Mouse (Mus musculus): ENCODE measurements around the gene Mapkap1. TPM values are rescaled to one million over a fixed set of nuclear protein-coding genes. Genes with fewer than 3 reads are reported as not detected.

Mapkap1 gene
- polyA plus RNA-seq, 1 experiment = 72.2 TPM

DNA sequence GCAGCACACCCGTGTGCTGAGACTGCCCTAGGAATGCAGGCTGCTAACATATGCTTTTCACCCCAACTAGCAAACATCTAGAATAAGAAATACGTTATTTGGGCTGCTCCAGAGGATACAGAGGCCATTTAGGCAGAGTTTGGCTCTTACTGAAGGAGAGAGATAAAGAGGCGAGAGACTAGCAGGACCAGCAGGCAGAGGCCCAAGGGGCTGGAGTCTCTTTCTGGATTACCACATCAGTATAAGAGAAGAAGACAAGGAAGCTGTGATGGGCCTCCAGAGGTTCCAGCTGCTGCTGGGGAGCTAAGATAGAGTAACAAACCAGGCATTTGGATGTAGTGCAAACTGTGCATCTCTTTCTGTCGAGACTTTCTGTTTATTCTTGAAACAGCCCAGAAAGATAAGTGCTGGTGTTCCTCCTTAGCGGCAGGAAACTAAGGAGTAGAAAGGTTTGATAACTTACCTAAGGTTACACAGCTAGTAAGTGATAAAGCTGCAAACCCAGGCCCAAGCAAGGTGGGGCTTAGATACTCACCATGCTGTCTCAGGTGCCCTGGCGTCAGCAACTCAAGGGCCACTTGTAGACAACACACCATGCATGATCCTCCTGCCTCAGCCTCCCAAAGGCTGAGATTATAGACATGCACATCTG lies 147.1 kb downstream of the Mapkap1 start:
- DNase-seq (ENCODE audit: low read depth) = no peak
- TF ChIP-seq POLR2A (IDR thresholded peaks at IDR 0.05; ENCODE audit: borderline replicate concordance, extremely low read depth, insufficient read depth, insufficient read length, poor library complexity, severe bottlenecking) (no peak), CTCF (IDR thresholded peaks at IDR 0.05; ENCODE audit: borderline replicate concordance, extremely low read depth, insufficient read depth, insufficient read length) (no peak)

DNA sequence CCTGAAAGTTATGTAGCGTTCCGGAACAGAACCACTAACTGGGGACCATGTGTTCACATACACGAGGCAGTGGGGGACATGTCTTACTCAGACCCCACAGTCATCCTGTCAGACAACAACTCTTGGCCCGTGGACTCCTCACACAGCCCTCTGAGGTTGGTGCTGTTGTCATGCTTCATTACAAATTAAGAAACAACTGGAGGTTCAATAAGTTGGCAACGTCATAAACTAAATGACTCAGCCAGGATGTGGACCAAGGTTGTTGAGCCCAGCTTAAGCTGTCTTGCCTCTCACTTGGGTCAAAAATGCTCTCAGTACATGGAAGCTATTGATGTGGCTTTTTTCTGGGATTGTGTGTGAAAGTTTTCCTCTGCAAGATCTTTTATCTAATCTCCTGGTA lies 153.6 kb downstream of the Mapkap1 start:
- DNase-seq (ENCODE audit: low read depth) = no peak
- TF ChIP-seq CTCF (IDR thresholded peaks at IDR 0.05; ENCODE audit: borderline replicate concordance, extremely low read depth, insufficient read depth, insufficient read length) = no peak
- TF ChIP-seq POLR2A (IDR thresholded peaks at IDR 0.05; ENCODE audit: borderline replicate concordance, extremely low read depth, insufficient read depth, insufficient read length, poor library complexity, severe bottlenecking) = no peak

DNA sequence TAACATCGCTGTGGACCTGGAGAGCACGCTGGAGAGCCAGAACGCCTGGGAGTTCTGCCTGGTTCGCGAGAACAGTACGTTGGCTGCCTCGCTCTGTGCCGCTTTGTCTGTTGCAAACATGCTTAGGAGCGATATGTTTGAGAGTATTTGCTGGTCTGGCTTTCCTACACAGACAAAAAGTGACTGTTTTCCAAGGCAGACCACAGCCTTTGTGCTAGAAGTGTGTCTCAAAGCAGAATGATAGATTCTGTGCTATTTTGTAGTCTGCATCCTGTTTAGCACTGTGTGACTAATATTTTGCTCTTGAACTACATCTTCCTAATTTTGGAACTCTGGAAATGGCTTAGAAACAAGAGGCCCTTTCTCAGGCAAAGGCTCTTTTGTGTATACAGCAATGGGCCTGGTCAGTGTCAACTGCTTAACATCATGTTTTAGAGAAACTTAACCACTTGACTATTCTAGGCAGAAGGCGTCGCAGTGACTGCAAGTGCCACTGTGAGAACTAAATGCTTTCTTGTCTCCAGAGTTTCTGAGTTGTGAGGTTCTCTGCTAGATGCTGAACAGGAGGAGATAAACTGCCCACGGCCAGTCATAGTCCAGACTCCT lies 156.6 kb downstream of the Mapkap1 start:
- peak; percentile 41 for DNase-seq (ENCODE audit: low read depth)
- TF ChIP-seq CTCF (IDR thresholded peaks at IDR 0.05; ENCODE audit: borderline replicate concordance, extremely low read depth, insufficient read depth, insufficient read length) (no peak), POLR2A (IDR thresholded peaks at IDR 0.05; ENCODE audit: borderline replicate concordance, extremely low read depth, insufficient read depth, insufficient read length, poor library complexity, severe bottlenecking) (no peak)

DNA sequence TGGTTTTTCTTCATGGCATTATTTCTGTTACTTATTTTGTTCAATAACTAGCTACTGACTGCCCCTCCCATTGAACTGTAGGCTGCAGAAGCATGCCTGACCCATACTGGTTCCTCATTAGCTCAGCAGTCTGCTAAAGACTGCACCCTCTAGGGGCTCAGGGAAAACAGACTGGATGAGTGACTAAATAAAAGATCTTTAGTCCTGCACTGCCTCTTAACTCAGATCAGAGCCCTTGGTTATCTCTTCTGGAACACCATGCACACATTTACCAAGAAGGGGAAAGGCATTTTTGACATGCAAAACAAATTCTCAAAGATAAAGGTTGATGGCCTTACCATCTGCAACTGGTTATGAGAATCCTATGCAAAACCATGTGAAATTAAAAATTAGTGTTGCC lies 157.3 kb downstream of the Mapkap1 start:
- no peak for DNase-seq (ENCODE audit: low read depth)
- TF ChIP-seq POLR2A (IDR thresholded peaks at IDR 0.05; ENCODE audit: borderline replicate concordance, extremely low read depth, insufficient read depth, insufficient read length, poor library complexity, severe bottlenecking) (no peak), CTCF (IDR thresholded peaks at IDR 0.05; ENCODE audit: borderline replicate concordance, extremely low read depth, insufficient read depth, insufficient read length) (no peak)

DNA sequence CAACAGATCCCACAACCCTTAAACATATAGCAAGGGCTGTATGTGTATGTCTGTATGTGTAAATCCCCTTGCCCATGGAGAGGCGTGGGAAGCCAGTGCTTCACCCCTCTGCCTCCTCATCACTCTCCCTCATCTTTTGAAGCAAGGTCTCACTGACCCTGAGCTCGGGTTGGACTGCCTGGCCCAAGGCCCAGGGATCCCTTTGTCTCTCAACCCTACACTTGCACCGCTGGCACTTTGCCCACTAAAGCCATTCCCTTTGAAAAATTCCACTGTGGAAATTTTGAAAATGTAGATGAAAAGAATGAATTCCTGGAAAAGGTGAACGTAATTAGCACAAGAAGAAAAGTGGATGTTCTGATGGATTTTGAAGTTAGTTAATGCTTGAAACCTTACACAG lies 159.6 kb downstream of the Mapkap1 start:
- TF ChIP-seq CTCF (IDR thresholded peaks at IDR 0.05; ENCODE audit: borderline replicate concordance, extremely low read depth, insufficient read depth, insufficient read length) = no peak
- no peak for TF ChIP-seq POLR2A (IDR thresholded peaks at IDR 0.05; ENCODE audit: borderline replicate concordance, extremely low read depth, insufficient read depth, insufficient read length, poor library complexity, severe bottlenecking)
- no peak for DNase-seq (ENCODE audit: low read depth)

DNA sequence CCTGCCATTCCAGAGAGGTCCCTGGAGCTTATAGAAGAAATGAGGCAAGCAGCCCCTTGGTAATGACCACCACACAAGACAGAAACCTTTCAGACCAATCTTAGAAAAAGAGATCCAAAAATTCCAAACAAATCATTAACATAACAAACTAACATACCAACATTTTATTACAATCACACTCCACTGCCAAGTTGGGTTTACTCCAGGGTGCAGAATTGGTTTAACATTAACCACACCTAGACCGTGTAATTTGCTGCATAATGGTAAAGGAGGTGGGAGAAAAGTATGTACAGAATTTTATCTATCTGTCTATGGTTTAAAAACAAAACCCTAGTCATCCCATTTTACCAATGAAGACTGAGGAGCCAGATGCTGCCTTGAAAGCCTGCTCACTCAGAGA lies 160.0 kb downstream of the Mapkap1 start:
- DNase-seq (ENCODE audit: low read depth) = no peak
- TF ChIP-seq POLR2A (IDR thresholded peaks at IDR 0.05; ENCODE audit: borderline replicate concordance, extremely low read depth, insufficient read depth, insufficient read length, poor library complexity, severe bottlenecking) (no peak), CTCF (IDR thresholded peaks at IDR 0.05; ENCODE audit: borderline replicate concordance, extremely low read depth, insufficient read depth, insufficient read length) (no peak)

DNA sequence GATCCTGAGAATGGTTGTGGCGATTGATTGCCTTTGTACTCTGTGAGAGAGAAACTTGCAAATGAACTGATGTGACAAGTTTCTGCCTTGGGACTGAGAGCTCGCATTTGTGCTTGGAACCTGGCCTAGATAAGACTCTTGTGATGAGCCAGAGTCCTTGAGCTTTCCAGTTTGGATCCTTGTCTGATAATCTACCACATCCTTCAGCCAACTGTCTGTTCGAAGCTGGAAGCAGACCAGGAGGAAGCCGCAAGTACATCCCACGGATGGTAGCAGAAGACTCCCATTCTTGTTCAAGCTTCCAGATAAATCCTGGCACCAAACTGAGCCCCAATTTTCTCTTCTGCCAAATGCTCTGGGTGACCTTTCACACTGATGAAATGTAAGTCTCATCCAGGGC lies 162.6 kb downstream of the Mapkap1 start:
- DNase-seq (ENCODE audit: low read depth) = peak; percentile 44

DNA sequence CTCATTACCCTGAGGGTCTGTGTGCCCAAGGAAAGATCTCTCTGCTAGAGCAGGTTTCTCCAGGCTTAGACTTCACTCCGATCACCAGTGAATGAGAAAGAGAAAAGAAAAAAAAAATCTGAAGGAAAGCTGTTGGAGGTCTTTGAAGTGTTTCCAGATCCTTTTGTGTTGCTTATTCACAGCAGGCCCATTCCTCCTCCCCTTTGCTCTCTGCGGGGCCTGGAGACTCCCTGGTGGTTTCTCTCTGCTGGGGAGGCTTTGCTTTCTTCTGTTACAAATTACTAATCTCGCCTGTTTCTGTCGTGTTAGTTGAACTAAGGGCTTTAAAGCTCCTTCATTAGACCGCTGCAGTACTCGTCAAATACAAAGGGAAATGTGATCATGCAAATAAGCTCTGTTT lies 163.8 kb downstream of the Mapkap1 start:
- peak; percentile 86 for DNase-seq (ENCODE audit: low read depth)
- no peak for TF ChIP-seq POLR2A (IDR thresholded peaks at IDR 0.05; ENCODE audit: borderline replicate concordance, extremely low read depth, insufficient read depth, insufficient read length, poor library complexity, severe bottlenecking)
- TF ChIP-seq CTCF (IDR thresholded peaks at IDR 0.05; ENCODE audit: borderline replicate concordance, extremely low read depth, insufficient read depth, insufficient read length) = no peak

More for the DNA sequence above, 162.6 kb downstream of the Mapkap1 start:
- TF ChIP-seq POLR2A (IDR thresholded peaks at IDR 0.05; ENCODE audit: borderline replicate concordance, extremely low read depth, insufficient read depth, insufficient read length, poor library complexity, severe bottlenecking) (no peak), CTCF (IDR thresholded peaks at IDR 0.05; ENCODE audit: borderline replicate concordance, extremely low read depth, insufficient read depth, insufficient read length) (no peak)

DNA sequence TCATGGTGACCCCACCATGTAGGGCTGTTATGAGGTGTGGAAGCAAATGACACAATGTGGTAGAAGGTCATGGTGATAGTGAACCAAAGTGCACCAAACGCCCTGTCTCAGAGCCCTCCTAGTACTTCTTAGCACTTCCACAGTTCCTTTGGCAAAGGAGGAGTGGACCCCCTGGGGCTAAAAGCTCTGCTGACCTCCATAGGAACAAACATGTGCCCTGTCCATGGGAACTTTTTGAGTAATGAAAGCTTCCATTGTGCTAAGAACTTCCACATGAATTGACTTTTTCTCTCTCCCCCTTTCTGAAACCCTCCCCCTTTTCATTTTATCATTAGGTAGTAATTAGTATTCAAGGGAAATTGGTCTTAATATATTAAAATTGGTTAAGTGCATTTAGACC lies 164.5 kb downstream of the Mapkap1 start:
- TF ChIP-seq POLR2A (IDR thresholded peaks at IDR 0.05; ENCODE audit: borderline replicate concordance, extremely low read depth, insufficient read depth, insufficient read length, poor library complexity, severe bottlenecking) = no peak
- no peak for TF ChIP-seq CTCF (IDR thresholded peaks at IDR 0.05; ENCODE audit: borderline replicate concordance, extremely low read depth, insufficient read depth, insufficient read length)
- peak; percentile 66 for DNase-seq (ENCODE audit: low read depth)

DNA sequence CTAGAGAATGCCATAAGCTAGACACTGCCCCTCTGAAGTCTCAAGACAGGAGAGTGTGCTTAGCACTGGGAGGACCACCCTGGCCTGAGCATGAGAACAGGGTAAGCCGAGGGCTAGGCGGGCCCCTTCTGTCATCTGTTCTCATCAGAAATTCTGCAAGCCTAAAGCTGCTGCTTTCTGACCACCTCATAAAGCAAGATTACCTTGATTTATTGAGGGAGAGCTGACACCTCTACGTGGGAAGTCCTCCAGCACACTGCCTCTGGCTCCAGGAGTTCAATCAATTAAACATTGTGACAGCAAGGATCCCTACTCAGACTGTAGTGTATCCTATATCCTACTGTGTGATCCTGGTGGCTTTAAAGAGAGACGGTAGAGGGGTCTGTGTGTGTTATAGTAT lies 166.5 kb downstream of the Mapkap1 start:
- DNase-seq (ENCODE audit: low read depth) = no peak
- no peak for TF ChIP-seq CTCF (IDR thresholded peaks at IDR 0.05; ENCODE audit: borderline replicate concordance, extremely low read depth, insufficient read depth, insufficient read length)
- no peak for TF ChIP-seq POLR2A (IDR thresholded peaks at IDR 0.05; ENCODE audit: borderline replicate concordance, extremely low read depth, insufficient read depth, insufficient read length, poor library complexity, severe bottlenecking)

DNA sequence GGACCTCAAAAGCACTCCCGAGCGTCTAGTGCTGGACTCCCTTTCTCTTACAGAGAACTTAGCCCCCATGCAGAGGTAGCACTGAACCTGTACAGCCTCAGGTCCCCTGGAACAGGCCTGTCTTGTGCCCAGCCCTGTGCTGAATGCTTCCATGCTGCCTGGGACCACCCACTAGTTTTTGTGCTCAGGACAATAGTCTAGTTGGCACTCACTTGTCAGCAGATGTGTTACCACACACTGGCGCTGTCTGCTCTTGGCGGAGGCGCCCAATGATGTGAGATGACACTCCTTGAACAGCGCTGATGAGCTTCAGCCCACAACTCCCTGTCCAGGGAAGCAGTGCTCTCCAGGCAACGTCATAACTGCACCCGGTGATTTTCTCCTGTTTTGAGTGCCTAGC lies 182.0 kb downstream of the Mapkap1 start:
- DNase-seq (ENCODE audit: low read depth) = peak; percentile 51
- TF ChIP-seq POLR2A (IDR thresholded peaks at IDR 0.05; ENCODE audit: borderline replicate concordance, extremely low read depth, insufficient read depth, insufficient read length, poor library complexity, severe bottlenecking) = no peak
- no peak for TF ChIP-seq CTCF (IDR thresholded peaks at IDR 0.05; ENCODE audit: borderline replicate concordance, extremely low read depth, insufficient read depth, insufficient read length)
